Mouse (Mus musculus): Measurements from ENCODE around the gene Dnaaf2. TPM values are rescaled to one million over a fixed set of nuclear protein-coding genes. Genes with fewer than 3 reads are reported as not detected.

The Dnaaf2 gene
- 1.5 TPM for polyA plus RNA-seq (2015; fragmentation: Illumina TruSeq; extraction: RNeasy Lipid Tissue Mini Kit (QIAGEN cat#74804); ENCODE audit: low read depth, low replicate concordance)

GRCm38 (mm10) chr12:69198164-69198535, at the start of gene Dnaaf2:
Gene Dnaaf2, minus strand, starts transcription at chr12:69198429.

GRCm38 (mm10) chr12:69240876-69241275, 42.6 kb upstream of the Dnaaf2 start, which contains the start of gene Klhdc1:
Gene Klhdc1, plus strand, starts transcription at chr12:69241176.

GRCm38 (mm10) chr12:69227776-69228466, 29.7 kb upstream of the Dnaaf2 start, which contains the start of gene Pole2:
Gene Pole2, minus strand, starts transcription at chr12:69228195.

GRCm38 (mm10) chr12:69204052-69204833, 6.0 kb upstream of the Dnaaf2 start, which contains the start of gene Gm49384:
Gene Gm49384, minus strand, starts transcription at chr12:69204267.

GRCm38 (mm10) chr12:69196444-69197377, 1.5 kb downstream of the Dnaaf2 start, which contains the start of gene Gm49383:
Gene Gm49383, minus strand, starts transcription at chr12:69197104.

GRCm38 (mm10) chr12:69183583-69184308, 14.5 kb downstream of the Dnaaf2 start, which contains the start of the genes Rpl36al and Mgat2:
Gene Rpl36al, minus strand, starts transcription at chr12:69184083.
Gene Mgat2, plus strand, starts transcription at chr12:69184157.

GRCm38 (mm10) chr12:69168461-69169106, 29.6 kb downstream of the Dnaaf2 start, which contains the start of gene Lrr1:
Gene Lrr1, plus strand, starts transcription at chr12:69168814.

GRCm38 (mm10) chr12:69158765-69159577, 39.3 kb downstream of the Dnaaf2 start, which contains the start of gene Rps29:
Gene Rps29, minus strand, starts transcription at chr12:69159186.

Other genes starting within 250 kb of the Dnaaf2 start
- gene Rps29, start 39.2 kb downstream of the Dnaaf2 start, polyA plus RNA-seq (2015; fragmentation: Illumina TruSeq; extraction: RNeasy Lipid Tissue Mini Kit (QIAGEN cat#74804); ENCODE audit: low read depth, low replicate concordance) = 2,609 TPM
- gene Lrr1, start 29.6 kb downstream of the Dnaaf2 start, polyA plus RNA-seq (2015; fragmentation: Illumina TruSeq; extraction: RNeasy Lipid Tissue Mini Kit (QIAGEN cat#74804); ENCODE audit: low read depth, low replicate concordance) = not detected
- 388 TPM for gene Rpl36al, start 14.3 kb downstream of the Dnaaf2 start, polyA plus RNA-seq (2015; fragmentation: Illumina TruSeq; extraction: RNeasy Lipid Tissue Mini Kit (QIAGEN cat#74804); ENCODE audit: low read depth, low replicate concordance)
- 28.9 TPM for gene Mgat2, start 14.3 kb downstream of the Dnaaf2 start, polyA plus RNA-seq (2015; fragmentation: Illumina TruSeq; extraction: RNeasy Lipid Tissue Mini Kit (QIAGEN cat#74804); ENCODE audit: low read depth, low replicate concordance)
- 4.6 TPM for gene Gm49383, start 1.3 kb downstream of the Dnaaf2 start, polyA plus RNA-seq (2015; fragmentation: Illumina TruSeq; extraction: RNeasy Lipid Tissue Mini Kit (QIAGEN cat#74804); ENCODE audit: low read depth, low replicate concordance)
- 4.6 TPM for gene Gm49384, start 5.8 kb upstream of the Dnaaf2 start, polyA plus RNA-seq (2015; fragmentation: Illumina TruSeq; extraction: RNeasy Lipid Tissue Mini Kit (QIAGEN cat#74804); ENCODE audit: low read depth, low replicate concordance)
- gene Pole2, start 29.8 kb upstream of the Dnaaf2 start, polyA plus RNA-seq (2015; fragmentation: Illumina TruSeq; extraction: RNeasy Lipid Tissue Mini Kit (QIAGEN cat#74804); ENCODE audit: low read depth, low replicate concordance) = 0.70 TPM
- gene Klhdc1, start 42.7 kb upstream of the Dnaaf2 start, polyA plus RNA-seq (2015; fragmentation: Illumina TruSeq; extraction: RNeasy Lipid Tissue Mini Kit (QIAGEN cat#74804); ENCODE audit: low read depth, low replicate concordance) = 23.2 TPM
- 215 TPM for gene Klhdc2, start 98.3 kb upstream of the Dnaaf2 start, polyA plus RNA-seq (2015; fragmentation: Illumina TruSeq; extraction: RNeasy Lipid Tissue Mini Kit (QIAGEN cat#74804); ENCODE audit: low read depth, low replicate concordance)
- gene Nemf, start 158.7 kb upstream of the Dnaaf2 start, polyA plus RNA-seq (2015; fragmentation: Illumina TruSeq; extraction: RNeasy Lipid Tissue Mini Kit (QIAGEN cat#74804); ENCODE audit: low read depth, low replicate concordance) = 26.5 TPM
- gene Arf6, start 173.7 kb upstream of the Dnaaf2 start, polyA plus RNA-seq (2015; fragmentation: Illumina TruSeq; extraction: RNeasy Lipid Tissue Mini Kit (QIAGEN cat#74804); ENCODE audit: low read depth, low replicate concordance) = 38.4 TPM
- not detected for gene Gm9887, start 174.0 kb upstream of the Dnaaf2 start, polyA plus RNA-seq (2015; fragmentation: Illumina TruSeq; extraction: RNeasy Lipid Tissue Mini Kit (QIAGEN cat#74804); ENCODE audit: low read depth, low replicate concordance)

Data from brain, adult 10 weeks (tissue).